Mouse (Mus musculus) lung, postnatal 0 days (tissue): ENCODE measurements around the gene Zfyve26.

Experiments
- CTCF ChIP-seq: IDR thresholded peaks from 2 replicates; pipeline ENCODE4 v1.5.1; 2016; ENCODE audit warnings: antibody characterized with exemption, mild to moderate bottlenecking
- EP300 ChIP-seq: IDR thresholded peaks from 2 replicates; pipeline ENCODE4 v1.6.1; 2016; ENCODE audit warnings: antibody characterized with exemption, mild to moderate bottlenecking, control low read depth

DNA sequence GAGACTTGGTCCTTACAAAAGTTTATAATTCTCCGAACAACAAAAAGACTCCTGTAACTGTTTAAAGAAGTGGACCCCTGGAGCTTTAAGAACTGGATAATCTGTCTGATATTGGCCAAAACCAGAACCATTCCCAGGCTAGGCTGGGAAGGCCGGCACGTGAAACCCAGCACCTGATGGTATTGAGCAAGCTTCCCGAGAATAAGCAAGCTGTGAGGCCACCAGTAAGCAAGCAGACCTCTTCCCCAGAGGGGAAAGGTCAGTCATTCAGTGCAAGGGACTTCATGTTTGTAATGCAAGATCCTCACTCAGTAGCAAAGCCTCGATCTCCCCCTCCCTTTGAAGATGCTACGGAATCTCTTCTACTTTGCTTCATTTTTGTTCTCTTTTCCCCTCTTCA, 3.2 kb downstream of the Zfyve26 start:
- no peak for TF ChIP-seq CTCF
- no peak for TF ChIP-seq EP300
